Mouse (Mus musculus) cerebellum, adult 18-20 months (tissue): Measurements from ENCODE around the gene Rnase13.
"Not testable (repeated sequence)": the region's sequence is repeated elsewhere in the genome, so short reads cannot be mapped to it uniquely, and the experiment has no call there.

Experiments
- DNase-seq, 2 experiments: peaks; one replicate each; pipeline ENCODE4 v3.0.0; 2021

Gene Rnase13

GRCm38 (mm10) chr14:51922571-51922865 lies at the start of gene Rnase13:
Rnase13 (minus strand) TSS chr14:51922773.
- no peak for DNase-seq

DNA sequence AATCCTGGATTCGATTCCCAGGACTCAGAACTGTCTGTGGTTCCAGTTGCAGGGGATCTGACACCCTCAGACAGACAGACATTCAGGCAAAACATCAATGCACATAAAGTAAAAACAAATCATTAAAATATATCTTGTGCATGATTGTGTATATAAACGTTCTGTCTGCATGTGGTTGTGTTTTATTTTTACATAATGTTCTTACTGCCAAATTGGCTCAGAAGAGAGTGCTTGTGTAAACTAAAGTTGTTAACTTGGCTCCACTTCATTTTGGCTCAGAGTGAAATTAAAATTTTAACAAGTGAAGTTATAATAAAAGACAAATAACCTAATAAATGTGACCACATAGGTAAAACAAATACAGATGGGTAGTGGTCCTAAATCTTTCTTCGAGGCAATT lies 44.8 kb upstream of the Rnase13 start:
- DNase-seq, result no peak

GRCm38 (mm10) chr14:51960316-51960715 lies 37.7 kb upstream of the Rnase13 start:
- no peak for DNase-seq

DNA sequence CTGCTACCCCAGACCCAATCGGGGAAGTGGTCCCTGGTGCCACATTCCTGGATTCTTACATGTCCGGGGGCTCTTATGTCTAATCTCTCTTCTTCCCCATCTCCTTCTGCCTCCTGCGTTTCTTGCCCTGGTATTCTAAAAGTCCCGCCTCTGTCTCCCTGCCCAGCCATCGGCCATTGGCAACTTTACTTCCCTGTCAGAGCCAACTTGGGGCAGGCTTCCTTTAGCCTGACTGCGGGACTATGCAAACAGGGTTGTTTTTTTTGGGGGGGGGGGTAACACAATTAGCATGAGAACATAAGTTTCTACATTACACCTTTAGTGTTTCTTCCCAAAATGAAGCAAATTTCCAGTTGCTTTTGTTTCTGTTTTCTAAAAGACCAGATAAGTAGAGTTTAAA lies 20.8 kb upstream of the Rnase13 start:
- DNase-seq, result no peak

GRCm38 (mm10) chr14:51942236-51942635 lies 19.7 kb upstream of the Rnase13 start:
- DNase-seq, result no peak

DNA sequence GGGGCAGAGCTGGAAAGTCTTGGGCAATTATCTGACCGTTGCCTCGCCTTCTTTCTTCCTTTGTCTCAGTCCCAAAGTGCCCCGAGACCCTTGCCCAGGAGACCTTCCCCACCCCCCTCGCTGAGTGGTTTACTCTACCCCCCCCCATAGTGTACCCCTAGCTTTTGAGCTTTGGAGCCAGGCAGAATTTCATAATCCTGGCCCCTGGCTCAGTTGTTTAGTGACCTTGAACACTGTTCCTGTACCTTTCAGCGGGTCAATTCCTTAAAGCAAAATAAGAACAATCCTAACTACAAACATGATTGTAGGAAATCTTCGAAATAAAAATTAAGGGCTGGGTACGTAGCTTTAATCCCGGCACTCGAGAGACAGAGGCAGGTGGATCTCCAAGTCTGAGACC lies 19.0 kb upstream of the Rnase13 start:
- DNase-seq, result no peak

- DNase-seq, result no peak
These were observed 18.5 kb upstream of the Rnase13 start for GRCm38 (mm10) chr14:51940944-51941560.

DNA sequence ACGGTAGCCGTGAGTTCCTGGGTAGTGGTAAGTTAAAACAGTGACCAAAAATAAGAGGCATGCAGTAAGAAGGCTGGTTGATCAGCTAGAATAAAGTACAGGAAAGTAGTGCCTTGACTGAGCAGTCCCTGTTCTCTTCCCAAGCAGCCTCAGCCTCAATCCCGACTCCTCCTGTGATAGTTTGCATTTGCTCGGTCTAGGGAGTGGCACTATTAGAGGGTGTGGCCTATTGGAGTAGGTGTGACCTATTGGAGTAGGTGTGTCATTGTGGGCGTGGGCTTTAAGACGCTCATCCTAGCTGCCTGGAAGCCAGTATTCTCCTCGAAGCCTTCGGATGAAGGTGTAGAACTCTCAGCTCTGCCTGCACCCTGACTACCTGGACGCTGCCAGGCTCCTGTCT lies 16.4 kb upstream of the Rnase13 start:
- DNase-seq, result no peak

GRCm38 (mm10) chr14:51932092-51933020 lies 9.8 kb upstream of the Rnase13 start:
- no peak for DNase-seq

- DNase-seq, result peak; percentile 50 to 63
These were observed 8.3 kb upstream of the Rnase13 start for GRCm38 (mm10) chr14:51930824-51931223.

- no peak for DNase-seq
These were observed 7.4 kb upstream of the Rnase13 start for GRCm38 (mm10) chr14:51929968-51930367.

DNA sequence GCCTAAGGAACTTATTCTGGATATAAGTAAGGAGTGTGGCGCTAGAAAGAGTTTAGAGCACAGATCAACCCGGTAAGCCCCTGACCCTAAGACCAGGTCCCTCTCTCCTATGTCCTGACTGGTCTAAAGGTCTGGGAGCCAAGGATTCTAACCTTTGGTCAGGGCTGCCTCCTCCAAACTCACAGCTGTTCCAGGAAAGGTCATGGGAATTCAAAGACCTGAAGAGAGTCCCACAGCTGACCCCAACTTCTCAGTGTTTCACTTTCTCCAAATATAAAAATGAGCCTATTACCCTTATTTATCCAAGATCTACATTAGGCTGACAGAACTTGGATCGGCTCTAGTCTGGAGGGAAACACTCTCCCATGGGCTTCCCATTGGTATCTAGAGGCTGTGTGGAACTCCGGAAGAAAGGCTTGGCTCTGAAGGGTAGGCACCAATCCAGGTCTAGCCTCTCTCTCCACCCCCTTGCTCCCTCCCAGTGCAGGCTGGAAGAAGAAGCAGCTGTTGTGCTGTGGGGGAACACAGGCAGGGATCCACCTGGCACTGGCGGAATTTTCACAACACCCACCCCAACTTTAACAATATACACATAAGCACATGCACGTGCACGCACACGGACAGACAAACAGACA lies 6.9 kb upstream of the Rnase13 start:
- DNase-seq, result no peak

GRCm38 (mm10) chr14:51926930-51927329 lies 4.4 kb upstream of the Rnase13 start:
- DNase-seq, result not testable (repeated sequence)

GRCm38 (mm10) chr14:51923492-51923891 lies 919 bp upstream of the Rnase13 start:
- no peak for DNase-seq

DNA sequence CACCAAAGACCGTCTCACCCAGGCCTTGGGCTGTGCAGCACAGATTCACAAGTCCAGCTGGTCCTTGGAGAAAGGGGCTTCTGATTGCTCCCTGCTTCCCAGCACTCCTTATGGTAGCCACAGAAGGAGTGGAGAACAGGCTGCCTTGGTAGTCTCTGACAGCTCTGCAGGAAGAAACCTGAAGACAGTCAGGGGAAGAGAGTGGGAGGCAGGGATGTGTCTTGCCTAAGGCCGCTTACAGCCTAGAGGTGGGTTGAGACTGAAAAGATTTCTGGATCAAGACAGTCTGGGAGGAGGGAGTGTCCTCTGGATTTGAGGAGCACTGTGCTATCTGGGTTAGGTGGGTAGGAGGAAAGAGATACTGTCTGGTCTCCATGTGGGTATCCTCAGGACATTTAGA lies 337 bp upstream of the Rnase13 start:
- no peak for DNase-seq

DNA sequence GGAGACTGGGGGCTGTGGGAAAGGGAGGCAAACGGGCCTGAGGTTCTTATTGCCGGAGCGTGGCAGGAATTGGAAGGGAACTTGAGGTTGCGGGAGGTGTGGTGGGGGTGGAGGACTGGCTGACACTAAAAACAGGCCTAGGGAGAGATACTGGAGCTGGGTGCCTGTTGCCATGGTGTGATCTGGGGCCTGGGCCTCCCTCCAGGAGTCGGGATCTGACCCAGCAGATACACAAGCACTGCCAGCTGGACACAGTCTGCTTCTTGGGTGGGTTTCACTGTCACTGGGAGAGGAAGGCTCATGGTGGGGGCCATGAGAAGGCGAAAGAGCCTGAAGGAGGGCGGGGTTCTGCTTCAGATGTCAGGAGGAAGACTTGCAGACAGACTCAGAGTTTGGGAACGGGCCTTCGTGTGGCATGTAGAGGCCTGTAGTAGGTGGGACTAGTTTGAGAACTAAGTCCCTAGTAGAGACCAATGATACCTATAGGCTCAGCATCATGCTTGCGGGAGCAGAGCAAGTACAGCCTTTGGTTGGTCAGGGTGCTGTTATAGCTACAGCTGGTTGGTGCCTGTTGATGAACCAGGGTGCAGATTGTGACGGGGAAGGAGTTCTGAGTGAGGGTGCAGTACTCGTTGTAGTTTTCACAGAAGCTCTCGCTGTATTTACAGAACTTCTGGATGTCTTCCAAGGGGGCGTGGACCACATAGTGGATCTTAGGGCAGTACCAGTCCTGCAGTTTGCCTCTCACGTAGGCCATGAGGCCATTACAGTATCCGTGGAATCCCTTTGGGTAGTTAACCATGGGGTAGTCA lies 608 bp downstream of the Rnase13 start:
- peak in 1 of 2 experiments; percentile 35 for DNase-seq

DNA sequence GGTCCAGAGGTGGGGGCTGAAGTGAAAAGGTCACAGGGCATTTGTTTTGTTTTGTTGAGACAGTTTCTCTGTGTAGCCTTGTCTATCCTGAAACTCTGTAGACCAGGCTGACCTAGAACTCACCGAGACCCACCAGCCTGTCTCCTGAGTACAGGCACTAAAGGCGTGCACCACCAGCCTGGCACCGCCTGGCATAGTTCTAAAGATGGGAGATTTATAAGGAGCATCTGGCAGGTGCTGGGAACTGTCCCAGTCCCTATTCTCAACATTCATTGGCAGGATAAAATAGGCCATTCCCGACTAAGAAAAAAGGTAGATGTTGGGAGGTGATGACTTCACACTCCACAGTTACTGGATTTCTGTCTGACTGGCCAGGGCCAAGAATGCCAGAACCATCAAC lies 3.6 kb downstream of the Rnase13 start:
- no peak for DNase-seq

- no peak for DNase-seq
These were observed 4.4 kb downstream of the Rnase13 start, which contains the start of gene Tppp2 for GRCm38 (mm10) chr14:51918125-51918524. Tppp2 (plus strand) TSS chr14:51918425.

DNA sequence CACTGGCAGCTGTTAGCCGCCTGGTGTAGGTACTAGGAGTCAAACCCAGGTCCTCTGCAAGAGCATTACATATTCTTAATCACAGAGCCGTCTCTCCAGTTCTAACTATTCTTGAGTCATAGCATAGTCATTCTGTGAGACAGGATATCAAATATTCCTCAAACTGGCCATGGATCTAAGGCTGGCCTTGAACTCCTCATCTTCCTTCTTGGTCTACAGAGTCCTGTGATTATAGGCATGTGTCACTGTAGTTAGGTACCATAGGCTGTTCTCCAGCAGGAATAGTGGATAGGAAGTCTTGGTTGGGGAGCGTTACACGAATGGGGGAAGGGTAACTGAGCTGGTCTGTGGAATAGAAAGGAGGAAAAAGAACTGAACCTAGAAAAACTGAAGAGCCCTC lies 6.0 kb downstream of the Rnase13 start:
- no peak for DNase-seq

DNA sequence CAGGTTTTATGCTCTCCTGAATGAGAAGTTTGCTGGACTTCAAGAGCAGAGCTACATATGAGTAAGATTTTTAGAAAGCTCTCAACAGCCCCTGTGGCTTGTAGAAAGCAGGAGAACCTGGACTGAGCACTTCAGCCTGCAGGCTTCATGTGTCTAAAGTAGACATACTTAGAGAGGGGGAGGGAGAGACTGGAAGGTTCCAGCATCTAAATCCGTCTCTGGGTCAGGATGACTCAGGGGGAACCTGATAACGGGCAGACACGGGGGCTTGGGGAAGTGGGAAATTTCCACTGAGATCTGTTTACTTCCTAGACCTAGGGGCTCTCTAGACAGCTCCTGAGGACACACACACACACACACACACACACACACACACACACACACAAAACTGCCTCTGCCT lies 7.5 kb downstream of the Rnase13 start:
- no peak for DNase-seq

DNA sequence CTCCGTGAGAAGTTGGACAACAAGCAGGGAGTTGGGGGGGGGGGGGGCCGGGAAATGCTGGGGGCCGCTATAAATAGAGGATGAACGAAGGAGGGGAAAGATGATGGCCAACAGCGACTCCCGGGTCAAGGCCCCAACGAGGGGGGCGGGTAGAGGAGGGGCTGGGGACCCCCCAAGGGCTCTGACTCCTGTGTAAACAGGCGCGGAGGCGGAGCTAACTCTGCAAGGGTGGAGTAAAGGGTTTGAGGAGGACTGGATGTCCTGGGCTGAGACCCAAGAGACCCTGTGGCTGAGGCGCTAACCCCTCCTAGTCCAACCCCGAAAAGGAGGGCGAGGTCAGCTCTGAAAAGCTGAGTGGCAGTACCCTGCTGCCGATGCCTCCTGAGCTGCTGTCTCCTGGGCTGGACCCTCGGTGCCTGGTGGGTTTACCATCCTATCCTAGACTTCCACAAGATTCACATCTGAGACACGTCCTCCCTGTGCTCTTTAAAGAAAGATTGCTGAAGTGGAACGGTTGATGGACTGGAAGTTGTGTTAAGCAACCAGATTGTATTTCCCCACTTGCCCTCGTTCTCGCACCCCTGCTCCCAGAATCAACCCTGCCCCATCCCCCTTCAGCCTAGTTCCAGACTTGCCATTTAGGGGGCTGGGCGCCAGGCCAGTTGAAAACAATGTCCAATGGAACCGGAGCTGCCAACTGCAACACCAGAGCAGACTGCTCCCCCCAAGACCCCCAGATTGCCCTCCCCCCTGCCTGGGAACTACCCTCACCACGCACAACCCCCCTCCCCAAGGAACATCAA lies 8.4 kb downstream of the Rnase13 start, which contains the start of gene Ndrg2:
Gene Ndrg2 (minus strand): TSS at position 199 of the 803 bp plus-strand sequence.
- DNase-seq, result peak; percentile 60
